8 mouse cellular contexts compared by ENCODE assay signal in genomic region chr10:80131316-80131951, GRCm38 (mm10). TPM values are rescaled to one million over a fixed set of nuclear protein-coding genes. Genes with fewer than 3 reads are reported as not detected.
DNase-seq lines count a peak whose midpoint lies in the region; ATAC-seq and TF ChIP-seq lines count a peak whose summit lies in the region.

No protein-coding gene starts in this region.

- DNase-seq in kidney, postnatal 0 days (ENCODE audit: low spot score): peak; percentile 53
- DNase-seq in kidney, adult 8-10 months: no peak
- DNase-seq in adrenal gland, postnatal 14 days: peak; percentile 87
- peak; percentile 70 for DNase-seq in limb, embryonic 11.5 days (ENCODE audit: low spot score)
- no peak for DNase-seq in lung, postnatal 36 days

- H3K4me1 ChIP-seq in kidney, postnatal 0 days (replicated peaks; ENCODE audit: insufficient read depth, low read length): peaks cover 7% of the 10 kb centered on the region; the same call in 1 of the 2 replicates
- H3K4me1 ChIP-seq in embryonic facial prominence, embryonic 15.5 days: peaks cover 26% of the 10 kb centered on the region
- peaks cover 15% of the 10 kb centered on the region for H3K4me1 ChIP-seq in limb, embryonic 11.5 days (ENCODE audit: control insufficient read depth, insufficient read depth, low read length)
- H3K4me1 ChIP-seq in neural tube, embryonic 13.5 days (replicated peaks): peaks cover 21% of the 10 kb centered on the region

- ATAC-seq in kidney, postnatal 0 days (replicated peaks; ENCODE audit: low FRiP score, low read depth): peak; percentile 42; the same call in 1 of the 2 replicates
- no peak for ATAC-seq in embryonic facial prominence, embryonic 15.5 days (ENCODE audit: insufficient number of reproducible peaks, low FRiP score, low TSS enrichment, low read depth)
- peak; percentile 61; the same call in 1 of the 2 replicates for ATAC-seq in limb, embryonic 11.5 days (ENCODE audit: insufficient number of reproducible peaks, low FRiP score, low TSS enrichment, low read depth)
- ATAC-seq in neural tube, embryonic 13.5 days (ENCODE audit: low read depth): 0 out of 2 replicates have a peak, but pooled peaks have one; percentile 16
- no peak for ATAC-seq in erythroblast, adult 5-6 weeks (replicated peaks; ENCODE audit: low FRiP score, poor library complexity, severe bottlenecking)

- 0 out of 2 replicates have a peak overlapping the region, but pooled peaks have one; percentile 10 for H3K4me3 ChIP-seq in kidney, postnatal 0 days (replicated peaks; ENCODE audit: low read depth, low read length)
- peak overlapping the region; percentile 19 for H3K4me3 ChIP-seq in embryonic facial prominence, embryonic 15.5 days (replicated peaks)
- H3K4me3 ChIP-seq in limb, embryonic 11.5 days (ENCODE audit: low read depth, low read length): peak overlapping the region; percentile 18
- H3K4me3 ChIP-seq in neural tube, embryonic 13.5 days: peak overlapping the region; percentile 10; the same call in 1 of the 2 replicates

- H3K27ac ChIP-seq in kidney, postnatal 0 days: no peak overlapping the region
- H3K27ac ChIP-seq in embryonic facial prominence, embryonic 15.5 days (replicated peaks): no peak overlapping the region
- H3K27ac ChIP-seq in limb, embryonic 11.5 days (replicated peaks; ENCODE audit: low read depth, low read length): no peak overlapping the region
- 0 out of 2 replicates have a peak overlapping the region, but pooled peaks have one; percentile 23 for H3K27ac ChIP-seq in neural tube, embryonic 13.5 days (replicated peaks)

- H3K4me2 ChIP-seq in kidney, postnatal 0 days (ENCODE audit: low read length): peak overlapping the region; percentile 23; the same call in 1 of the 2 replicates
- H3K4me2 ChIP-seq in embryonic facial prominence, embryonic 15.5 days (replicated peaks): peak overlapping the region; percentile 30
- peak overlapping the region; percentile 42 for H3K4me2 ChIP-seq in limb, embryonic 11.5 days (ENCODE audit: low read depth, severe bottlenecking)
- H3K4me2 ChIP-seq in neural tube, embryonic 13.5 days: peak overlapping the region; percentile 33

- H3K9me3 ChIP-seq in kidney, postnatal 0 days (replicated peaks; ENCODE audit: low read length): no peaks in the 10 kb centered on the region
- H3K9me3 ChIP-seq in embryonic facial prominence, embryonic 15.5 days (replicated peaks): no peaks in the 10 kb centered on the region
- H3K9me3 ChIP-seq in limb, embryonic 11.5 days (ENCODE audit: control insufficient read depth, low read length): no peaks in the 10 kb centered on the region
- H3K9me3 ChIP-seq in neural tube, embryonic 13.5 days: no peaks in the 10 kb centered on the region

- H3K27me3 ChIP-seq in kidney, postnatal 0 days (ENCODE audit: insufficient read depth, low read length): no peaks in the 10 kb centered on the region
- no peaks in the 10 kb centered on the region for H3K27me3 ChIP-seq in embryonic facial prominence, embryonic 15.5 days
- peaks cover 12% of the 10 kb centered on the region for H3K27me3 ChIP-seq in limb, embryonic 11.5 days (ENCODE audit: control insufficient read depth, insufficient read depth, low read length)
- peaks cover 9% of the 10 kb centered on the region for H3K27me3 ChIP-seq in neural tube, embryonic 13.5 days

- H3K9ac ChIP-seq in kidney, postnatal 0 days (ENCODE audit: low read depth, low read length): no peak overlapping the region
- no peak overlapping the region for H3K9ac ChIP-seq in embryonic facial prominence, embryonic 15.5 days
- H3K9ac ChIP-seq in limb, embryonic 11.5 days (ENCODE audit: low read length): no peak overlapping the region
- peak overlapping the region; percentile 38; the same call in 1 of the 2 replicates for H3K9ac ChIP-seq in neural tube, embryonic 13.5 days

- peaks cover 38% of the 10 kb centered on the region for H3K36me3 ChIP-seq in kidney, postnatal 0 days (ENCODE audit: insufficient read depth, low read length)
- peaks cover 85% of the 10 kb centered on the region for H3K36me3 ChIP-seq in embryonic facial prominence, embryonic 15.5 days
- H3K36me3 ChIP-seq in limb, embryonic 11.5 days (ENCODE audit: control insufficient read depth, insufficient read depth, low read length): peaks cover 29% of the 10 kb centered on the region
- H3K36me3 ChIP-seq in neural tube, embryonic 13.5 days: peaks cover 99% of the 10 kb centered on the region

- 25% methylated on average over 55 of the region's 55 CpGs for WGBS in kidney, postnatal 0 days
- 19% methylated on average over 55 of the region's 55 CpGs for WGBS in embryonic facial prominence, embryonic 15.5 days
- 15% methylated on average over 55 of the region's 55 CpGs for WGBS in limb, embryonic 11.5 days
- 13% methylated on average over 55 of the region's 55 CpGs for WGBS in neural tube, embryonic 13.5 days

- TF ChIP-seq CTCF in kidney, postnatal 0 days (IDR thresholded peaks at IDR 0.05; ENCODE audit: low read depth): no peak

RNA-seq across cellular contexts. Expression of gene Atp5d, which starts 7.0 kb away (rescaled TPM):
- polyA plus RNA-seq in kidney, postnatal 0 days (2015; fragmentation: Nextera tagmentation; extraction: Ambion mirVana): 936 and 986 TPM in 2 replicates
- 920 and 980 TPM in 2 replicates for total RNA-seq in adrenal gland, postnatal 14 days (2021)
- polyA plus RNA-seq in embryonic facial prominence, embryonic 15.5 days (2015; fragmentation: Nextera tagmentation; extraction: Ambion mirVana): 516 and 519 TPM in 2 replicates
- 416 and 426 TPM in 2 replicates for polyA plus RNA-seq in limb, embryonic 11.5 days (2014; fragmentation: Nextera tagmentation; extraction: Ambion mirVana)
- polyA plus RNA-seq in neural tube, embryonic 13.5 days (2015; fragmentation: Nextera tagmentation; extraction: Ambion mirVana): 467 and 481 TPM in 2 replicates
- 43.3 and 48.8 TPM in 2 replicates for total RNA-seq in erythroblast, adult 5-6 weeks (2015; ENCODE audit: low replicate concordance)
- 12.1 and 17.3 TPM in 2 replicates for total RNA-seq in erythroblast, adult 5-6 weeks (2017; ENCODE audit: low replicate concordance)

RNA-seq across cellular contexts. Expression of gene Cbarp, which starts 9.2 kb away (rescaled TPM):
- 4.7 and 6.4 TPM in 2 replicates for polyA plus RNA-seq in kidney, postnatal 0 days (2015; fragmentation: Nextera tagmentation; extraction: Ambion mirVana)
- total RNA-seq in adrenal gland, postnatal 14 days (2021): 69.9 and 137 TPM in 2 replicates
- polyA plus RNA-seq in embryonic facial prominence, embryonic 15.5 days (2015; fragmentation: Nextera tagmentation; extraction: Ambion mirVana): 9.3 and 10.9 TPM in 2 replicates
- polyA plus RNA-seq in limb, embryonic 11.5 days (2014; fragmentation: Nextera tagmentation; extraction: Ambion mirVana): 4.7 and 6.5 TPM in 2 replicates
- polyA plus RNA-seq in neural tube, embryonic 13.5 days (2015; fragmentation: Nextera tagmentation; extraction: Ambion mirVana): 53.9 and 55.1 TPM in 2 replicates
- not detected in 2 replicates for total RNA-seq in erythroblast, adult 5-6 weeks (2015; ENCODE audit: low replicate concordance)
- not detected in 2 replicates for total RNA-seq in erythroblast, adult 5-6 weeks (2017; ENCODE audit: low replicate concordance)

RNA-seq across cellular contexts. Expression of gene Stk11, which starts 15.8 kb away (rescaled TPM):
- polyA plus RNA-seq in kidney, postnatal 0 days (2015; fragmentation: Nextera tagmentation; extraction: Ambion mirVana): 14.2 and 15.1 TPM in 2 replicates
- 138 and 147 TPM in 2 replicates for total RNA-seq in adrenal gland, postnatal 14 days (2021)
- polyA plus RNA-seq in embryonic facial prominence, embryonic 15.5 days (2015; fragmentation: Nextera tagmentation; extraction: Ambion mirVana): 21.3 and 27.3 TPM in 2 replicates
- polyA plus RNA-seq in limb, embryonic 11.5 days (2014; fragmentation: Nextera tagmentation; extraction: Ambion mirVana): 23.6 and 27.1 TPM in 2 replicates
- polyA plus RNA-seq in neural tube, embryonic 13.5 days (2015; fragmentation: Nextera tagmentation; extraction: Ambion mirVana): 13.3 and 16.8 TPM in 2 replicates
- total RNA-seq in erythroblast, adult 5-6 weeks (2015; ENCODE audit: low replicate concordance): 47.7 and 60.0 TPM in 2 replicates
- 152 and 195 TPM in 2 replicates for total RNA-seq in erythroblast, adult 5-6 weeks (2017; ENCODE audit: low replicate concordance)

RNA-seq across cellular contexts. Expression of gene Midn, which starts 16.6 kb away (rescaled TPM):
- polyA plus RNA-seq in kidney, postnatal 0 days (2015; fragmentation: Nextera tagmentation; extraction: Ambion mirVana): 13.7 and 18.6 TPM in 2 replicates
- 114 and 140 TPM in 2 replicates for total RNA-seq in adrenal gland, postnatal 14 days (2021)
- 18.3 and 20.4 TPM in 2 replicates for polyA plus RNA-seq in embryonic facial prominence, embryonic 15.5 days (2015; fragmentation: Nextera tagmentation; extraction: Ambion mirVana)
- polyA plus RNA-seq in limb, embryonic 11.5 days (2014; fragmentation: Nextera tagmentation; extraction: Ambion mirVana): 59.3 and 60.9 TPM in 2 replicates
- 31.0 and 35.8 TPM in 2 replicates for polyA plus RNA-seq in neural tube, embryonic 13.5 days (2015; fragmentation: Nextera tagmentation; extraction: Ambion mirVana)
- 5.0 and 7.7 TPM in 2 replicates for total RNA-seq in erythroblast, adult 5-6 weeks (2015; ENCODE audit: low replicate concordance)
- total RNA-seq in erythroblast, adult 5-6 weeks (2017; ENCODE audit: low replicate concordance): 3.9 and 7.4 TPM in 2 replicates

RNA-seq across cellular contexts. Expression of gene Sbno2, which starts 26.1 kb away (rescaled TPM):
- polyA plus RNA-seq in kidney, postnatal 0 days (2015; fragmentation: Nextera tagmentation; extraction: Ambion mirVana): 9.6 and 10.5 TPM in 2 replicates
- 52.8 and 52.9 TPM in 2 replicates for total RNA-seq in adrenal gland, postnatal 14 days (2021)
- polyA plus RNA-seq in embryonic facial prominence, embryonic 15.5 days (2015; fragmentation: Nextera tagmentation; extraction: Ambion mirVana): 19.4 and 19.8 TPM in 2 replicates
- 8.1 and 10.8 TPM in 2 replicates for polyA plus RNA-seq in limb, embryonic 11.5 days (2014; fragmentation: Nextera tagmentation; extraction: Ambion mirVana)
- 12.9 and 13.0 TPM in 2 replicates for polyA plus RNA-seq in neural tube, embryonic 13.5 days (2015; fragmentation: Nextera tagmentation; extraction: Ambion mirVana)
- total RNA-seq in erythroblast, adult 5-6 weeks (2015; ENCODE audit: low replicate concordance): 9.2 and 12.5 TPM in 2 replicates
- 17.1 and 20.9 TPM in 2 replicates for total RNA-seq in erythroblast, adult 5-6 weeks (2017; ENCODE audit: low replicate concordance)

Comparison
In these comparisons a context has a peak if more than half of its experiments do, and no peak if none do; other contexts are left out.
1. DNase-seq: peak in kidney, postnatal 0 days (single experiment), adrenal gland, postnatal 14 days (single experiment) and limb, embryonic 11.5 days (single experiment); none in kidney, adult 8-10 months (0 of 2) and lung, postnatal 36 days (single experiment).
2. ATAC-seq: peak in kidney, postnatal 0 days (single experiment), limb, embryonic 11.5 days (single experiment) and neural tube, embryonic 13.5 days (single experiment); none in embryonic facial prominence, embryonic 15.5 days (single experiment) and erythroblast, adult 5-6 weeks (single experiment).
3. Peak in every context shown above with its lines, with median percentiles within 50 percentile points of each other: H3K4me2 ChIP-seq and H3K4me3 ChIP-seq.